10 mouse cellular contexts compared by ENCODE assay signal in the genomic region with DNA sequence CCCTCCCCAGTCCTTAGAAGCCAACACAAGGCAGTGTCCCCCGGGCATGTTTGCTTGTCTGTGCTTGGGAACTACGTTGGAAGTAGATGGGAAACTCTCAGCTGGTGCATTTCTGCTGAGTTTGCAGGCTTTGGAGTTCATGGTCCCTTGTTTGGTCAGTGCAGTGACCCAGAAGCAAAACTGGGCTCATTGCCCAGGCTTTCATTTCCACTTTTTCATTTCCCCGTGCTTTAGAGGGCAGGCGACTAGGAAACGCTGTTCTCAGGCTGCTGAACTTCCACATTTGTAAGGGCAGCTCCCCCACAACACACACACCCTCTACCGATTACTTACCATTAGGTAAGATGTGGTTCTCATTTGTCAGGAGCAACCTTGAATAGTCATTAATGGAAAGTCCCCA. TPM values are rescaled to one million over a fixed set of nuclear protein-coding genes. Genes with fewer than 3 reads are reported as not detected.
A peak's percentile ranks its signal among the peaks of the same experiment; 100 is the strongest.
DNase-seq lines count a peak whose midpoint lies in the region; ATAC-seq and TF ChIP-seq lines count a peak whose summit lies in the region.
"Had no signal": no experiment of that assay in that cellular context is flagged by ENCODE, and none has a peak within 500 bp of the region (broad histone marks: within the 10 kb centered on the region; RNA-seq: fewer than 3 reads in every experiment).

No protein-coding gene starts in this region.

- no peaks in the 10 kb centered on the region for H3K27me3 ChIP-seq in kidney, embryonic 16.5 days (ENCODE audit: insufficient read depth, low read length)
- no peaks in the 10 kb centered on the region for H3K27me3 ChIP-seq in small intestine, adult 2 months (ENCODE audit: control insufficient read depth, insufficient read depth, low read length)
- no peaks in the 10 kb centered on the region for H3K27me3 ChIP-seq in limb, embryonic 10.5 days (ENCODE audit: low read depth, poor library complexity, severe bottlenecking)
- no peaks in the 10 kb centered on the region for H3K27me3 ChIP-seq in forebrain, embryonic 13.5 days

- peak; percentile 57; the same call in 1 of the 2 replicates for ATAC-seq in kidney, embryonic 16.5 days (ENCODE audit: low FRiP score, low TSS enrichment)
- ATAC-seq in forebrain, embryonic 13.5 days: no peak

- no peak overlapping the region for H3K4me2 ChIP-seq in kidney, embryonic 16.5 days (replicated peaks; ENCODE audit: low read depth, low read length)
- no peak overlapping the region for H3K4me2 ChIP-seq in forebrain, embryonic 13.5 days

- no peak overlapping the region for H3K4me3 ChIP-seq in kidney, embryonic 16.5 days (ENCODE audit: low read length)
- no peak overlapping the region for H3K4me3 ChIP-seq in small intestine, adult 2 months (ENCODE audit: low read depth, low read length)
- no peak overlapping the region for H3K4me3 ChIP-seq in limb, embryonic 10.5 days
- H3K4me3 ChIP-seq in forebrain, embryonic 13.5 days: no peak overlapping the region

- no peak overlapping the region for H3K9ac ChIP-seq in kidney, embryonic 16.5 days (replicated peaks; ENCODE audit: low read length)
- H3K9ac ChIP-seq in forebrain, embryonic 13.5 days: no peak overlapping the region

- no peaks in the 10 kb centered on the region for H3K9me3 ChIP-seq in kidney, embryonic 16.5 days (ENCODE audit: low read length)
- H3K9me3 ChIP-seq in limb, embryonic 10.5 days (replicated peaks): no peaks in the 10 kb centered on the region
- no peaks in the 10 kb centered on the region for H3K9me3 ChIP-seq in forebrain, embryonic 13.5 days (replicated peaks)

- H3K27ac ChIP-seq in kidney, embryonic 16.5 days (ENCODE audit: low read length): no peak overlapping the region
- peak overlapping the region; percentile 83 for H3K27ac ChIP-seq in small intestine, adult 2 months (ENCODE audit: insufficient read depth, low read depth, low read length)
- H3K27ac ChIP-seq in limb, embryonic 10.5 days: no peak overlapping the region
- no peak overlapping the region for H3K27ac ChIP-seq in forebrain, embryonic 13.5 days

- peak; percentile 26 for DNase-seq in gastrocnemius, adult 18-20 months (ENCODE audit: low spot score)
- no peak for DNase-seq in gastrocnemius, postnatal 36 days
- DNase-seq in testis, postnatal 14 days (ENCODE audit: low spot score): peak; percentile 19
- DNase-seq in testis, postnatal 10 days (ENCODE audit: low spot score): no peak
- no peak for DNase-seq in limb, embryonic 10.5 days (ENCODE audit: low spot score)

- no peak for TF ChIP-seq CTCF in small intestine, adult 2 months (IDR thresholded peaks at IDR 0.05; ENCODE audit: extremely low read depth, insufficient read length, insufficient replicate concordance, low read depth, low read length)

- TF ChIP-seq POLR2A in small intestine, adult 2 months (IDR thresholded peaks at IDR 0.05; ENCODE audit: low read depth, low read length): no peak

- H3K36me3 ChIP-seq in kidney, embryonic 16.5 days (ENCODE audit: insufficient read depth, low read length): peaks cover 48% of the 10 kb centered on the region
- peaks cover 3% of the 10 kb centered on the region; the same call in 1 of the 2 replicates for H3K36me3 ChIP-seq in small intestine, adult 2 months (ENCODE audit: control insufficient read depth, insufficient read depth, low read length)
- peaks cover 100% of the 10 kb centered on the region for H3K36me3 ChIP-seq in limb, embryonic 10.5 days
- H3K36me3 ChIP-seq in forebrain, embryonic 13.5 days (ENCODE audit: poor library complexity, severe bottlenecking): peaks cover 83% of the 10 kb centered on the region

- intact Hi-C loops in gastrocnemius, postnatal 36 days (cut with DNase I): no loop called here

- WGBS in kidney, embryonic 16.5 days: 33% methylated on average over 6 of the region's 6 CpGs
- 47% methylated on average over 6 of the region's 6 CpGs for WGBS in small intestine, adult 2 months
- 94% methylated on average over 6 of the region's 6 CpGs for WGBS in limb, embryonic 10.5 days
- WGBS in forebrain, embryonic 13.5 days: 66% methylated on average over 6 of the region's 6 CpGs

- no peaks in the 10 kb centered on the region for H3K4me1 ChIP-seq in kidney, embryonic 16.5 days (ENCODE audit: insufficient read depth, low read length)
- peaks cover 17% of the 10 kb centered on the region for H3K4me1 ChIP-seq in small intestine, adult 2 months (ENCODE audit: control insufficient read depth, insufficient read depth, insufficient read length, low read length)
- no peaks in the 10 kb centered on the region for H3K4me1 ChIP-seq in limb, embryonic 10.5 days
- no peaks in the 10 kb centered on the region for H3K4me1 ChIP-seq in forebrain, embryonic 13.5 days

RNA-seq across cellular contexts. Expression of a gene that starts 10.2 kb away (rescaled TPM):
- under 1 TPM; 0.17 to 0.18 TPM for total RNA-seq in gastrocnemius, adult 18-20 months (2021)
- under 1 TPM; 0.22 to 0.64 TPM for total RNA-seq in gastrocnemius, postnatal 36 days (2021)
- 21.9 and 25.5 TPM in 2 replicates for polyA plus RNA-seq in kidney, embryonic 16.5 days (2015; fragmentation: Nextera tagmentation; extraction: Ambion mirVana)
- polyA plus RNA-seq in small intestine, adult 2 months (2012; rRNA removed): 1.4 and 1.6 TPM in 2 replicates
- polyA plus RNA-seq in limb, embryonic 10.5 days (2016; fragmentation: Nextera tagmentation; extraction: Ambion mirVana): 36.3 and 37.5 TPM in 2 replicates
- 19.7 and 20.8 TPM in 2 replicates for polyA plus RNA-seq in forebrain, embryonic 13.5 days (2015; fragmentation: Nextera tagmentation; extraction: Ambion mirVana)

RNA-seq across cellular contexts. Expression of a gene that starts 10.3 kb away (rescaled TPM):
- total RNA-seq in gastrocnemius, adult 18-20 months (2021): 10 to 100 TPM; 12.3 to 13.5 TPM
- total RNA-seq in gastrocnemius, postnatal 36 days (2021): 10 to 100 TPM; 12.6 to 14.3 TPM
- 13.1 and 14.4 TPM in 2 replicates for polyA plus RNA-seq in kidney, embryonic 16.5 days (2015; fragmentation: Nextera tagmentation; extraction: Ambion mirVana)
- 0.65 and 2.0 TPM in 2 replicates for polyA plus RNA-seq in small intestine, adult 2 months (2012; rRNA removed)
- 10.4 and 12.5 TPM in 2 replicates for polyA plus RNA-seq in limb, embryonic 10.5 days (2016; fragmentation: Nextera tagmentation; extraction: Ambion mirVana)
- 10.5 and 12.5 TPM in 2 replicates for polyA plus RNA-seq in forebrain, embryonic 13.5 days (2015; fragmentation: Nextera tagmentation; extraction: Ambion mirVana)

RNA-seq across cellular contexts. Expression of a gene that starts 24.6 kb away (rescaled TPM):
- total RNA-seq in gastrocnemius, adult 18-20 months (2021): not detected
- total RNA-seq in gastrocnemius, postnatal 36 days (2021): not detected
- 13.5 and 14.6 TPM in 2 replicates for polyA plus RNA-seq in kidney, embryonic 16.5 days (2015; fragmentation: Nextera tagmentation; extraction: Ambion mirVana)
- 5.7 and 11.5 TPM in 2 replicates for polyA plus RNA-seq in small intestine, adult 2 months (2012; rRNA removed)
- polyA plus RNA-seq in limb, embryonic 10.5 days (2016; fragmentation: Nextera tagmentation; extraction: Ambion mirVana): 8.1 and 11.1 TPM in 2 replicates
- 2.1 and 2.6 TPM in 2 replicates for polyA plus RNA-seq in forebrain, embryonic 13.5 days (2015; fragmentation: Nextera tagmentation; extraction: Ambion mirVana)

RNA-seq across cellular contexts. Expression of a gene that starts 36.6 kb away (rescaled TPM):
- total RNA-seq in gastrocnemius, adult 18-20 months (2021): not detected
- not detected for total RNA-seq in gastrocnemius, postnatal 36 days (2021)
- not detected in 2 replicates for polyA plus RNA-seq in kidney, embryonic 16.5 days (2015; fragmentation: Nextera tagmentation; extraction: Ambion mirVana)
- not detected in 2 replicates for polyA plus RNA-seq in small intestine, adult 2 months (2012; rRNA removed)
- not detected in 2 replicates for polyA plus RNA-seq in limb, embryonic 10.5 days (2016; fragmentation: Nextera tagmentation; extraction: Ambion mirVana)
- polyA plus RNA-seq in forebrain, embryonic 13.5 days (2015; fragmentation: Nextera tagmentation; extraction: Ambion mirVana): not detected in 2 replicates
- polyA plus RNA-seq: embryonic facial prominence, embryonic 11.5 days; limb, embryonic 14.5 days had no signal

RNA-seq across cellular contexts. Expression of a gene that starts 47.0 kb away (rescaled TPM):
- total RNA-seq in gastrocnemius, adult 18-20 months (2021): 10 to 100 TPM; 11.5 to 13.8 TPM
- 10 to 100 TPM; 12.5 to 20.2 TPM for total RNA-seq in gastrocnemius, postnatal 36 days (2021)
- polyA plus RNA-seq in kidney, embryonic 16.5 days (2015; fragmentation: Nextera tagmentation; extraction: Ambion mirVana): 6.0 and 6.2 TPM in 2 replicates
- 37.3 and 86.3 TPM in 2 replicates for polyA plus RNA-seq in small intestine, adult 2 months (2012; rRNA removed)
- 6.9 and 8.7 TPM in 2 replicates for polyA plus RNA-seq in limb, embryonic 10.5 days (2016; fragmentation: Nextera tagmentation; extraction: Ambion mirVana)
- 6.4 and 8.0 TPM in 2 replicates for polyA plus RNA-seq in forebrain, embryonic 13.5 days (2015; fragmentation: Nextera tagmentation; extraction: Ambion mirVana)

Comparison
In these comparisons a context has a peak if more than half of its experiments do, and no peak if none do; other contexts are left out.
1. DNase-seq: peak in gastrocnemius, adult 18-20 months (single experiment) and testis, postnatal 14 days (single experiment); none in gastrocnemius, postnatal 36 days (0 of 2), testis, postnatal 10 days (single experiment) and limb, embryonic 10.5 days (single experiment).